Mouse (Mus musculus) adrenal gland, postnatal 10 days (tissue): Measurements from ENCODE around the gene Usp7. TPM values are rescaled to one million over a fixed set of nuclear protein-coding genes. Genes with fewer than 3 reads are reported as not detected.

Experiments used
- DNase-seq: peaks from one replicate; pipeline ENCODE4 v3.0.0; 2021; ENCODE audit warnings: mixed read lengths
- total RNA-seq, 2 experiments: library from RNA; stranded (reverse); gene quantifications; 2 replicates each; pipeline ENCODE4 v1.2.3; 2021

The Usp7 gene
- total RNA-seq, 2 experiments from 2014 or later: 88.5 to 109 TPM

GRCm38 (mm10) chr16:8672811-8673210, 119.3 kb downstream of the Usp7 start:
- no peak for DNase-seq

- DNase-seq: no peak
Measured at GRCm38 (mm10) chr16:8672350-8672687, 119.8 kb downstream of the Usp7 start.

- DNase-seq: peak; percentile 97
Measured at GRCm38 (mm10) chr16:8671551-8672349, 120.4 kb downstream of the Usp7 start, which contains the start of gene Carhsp1. Gene Carhsp1, minus strand, starts transcription at chr16:8672155.

- DNase-seq: peak; percentile 45
Measured at GRCm38 (mm10) chr16:8670041-8671035, 121.8 kb downstream of the Usp7 start.

GRCm38 (mm10) chr16:8669432-8669831, 122.7 kb downstream of the Usp7 start:
- no peak for DNase-seq

GRCm38 (mm10) chr16:8668386-8668785, 123.7 kb downstream of the Usp7 start:
- DNase-seq: no peak

GRCm38 (mm10) chr16:8667814-8668213, 124.3 kb downstream of the Usp7 start:
- DNase-seq: no peak

GRCm38 (mm10) chr16:8667261-8667660, 124.8 kb downstream of the Usp7 start:
- DNase-seq: no peak

GRCm38 (mm10) chr16:8666452-8666851, 125.7 kb downstream of the Usp7 start:
- peak; percentile 53 for DNase-seq

- DNase-seq: no peak
Measured at GRCm38 (mm10) chr16:8665367-8665766, 126.7 kb downstream of the Usp7 start.

GRCm38 (mm10) chr16:8663606-8664539, 128.2 kb downstream of the Usp7 start:
- DNase-seq: no peak

- no peak for DNase-seq
Measured at GRCm38 (mm10) chr16:8663022-8663421, 129.1 kb downstream of the Usp7 start.

- peak; percentile 78 for DNase-seq
Measured at GRCm38 (mm10) chr16:8658764-8659163, 133.3 kb downstream of the Usp7 start.

- no peak for DNase-seq
Measured at GRCm38 (mm10) chr16:8658349-8658748, 133.8 kb downstream of the Usp7 start.

GRCm38 (mm10) chr16:8656256-8656655, 135.9 kb downstream of the Usp7 start:
- DNase-seq: no peak

GRCm38 (mm10) chr16:8655599-8655998, 136.5 kb downstream of the Usp7 start:
- no peak for DNase-seq

GRCm38 (mm10) chr16:8655108-8655507, 137.0 kb downstream of the Usp7 start:
- DNase-seq: no peak

GRCm38 (mm10) chr16:8650007-8650406, 142.1 kb downstream of the Usp7 start:
- DNase-seq: peak; percentile 59

- DNase-seq: no peak
Measured at GRCm38 (mm10) chr16:8645546-8645945, 146.6 kb downstream of the Usp7 start.

- peak; percentile 60 for DNase-seq
Measured at GRCm38 (mm10) chr16:8643855-8644254, 148.3 kb downstream of the Usp7 start.
